Mouse (Mus musculus) heart, adult 18-20 months (tissue): Measurements from ENCODE around the gene Tfe3. TPM values are rescaled to one million over a fixed set of nuclear protein-coding genes. Genes with fewer than 3 reads are reported as not detected.

Experiments used
- DNase-seq, 2 experiments: peaks; one replicate each; pipeline ENCODE4 v3.0.0; 2021 to 2022; ENCODE audit warnings: mixed read lengths in 1 of 2
- microRNA-seq, 2 experiments: library from miRNA; unstranded; fragments of <30 nt; microRNA quantifications; one replicate each; pipeline ENCODE4 v1.2.0; 2022
- total RNA-seq, 2 experiments: library from RNA; stranded (reverse); gene quantifications; 2 replicates each; pipeline ENCODE4 v1.2.3; 2021

The Tfe3 gene
- total RNA-seq, 2 experiments from 2014 or later, result 12.6 to 13.0 TPM

- DNase-seq, result peak in 1 of 2 experiments; percentile 21
Measured at GRCm38 (mm10) chrX:7815016-7815415, 52.7 kb downstream of the Tfe3 start.

- DNase-seq, result peak in 1 of 2 experiments; percentile 20
Measured at GRCm38 (mm10) chrX:7821865-7822779, 59.8 kb downstream of the Tfe3 start, which contains the start of gene Kcnd1. Kcnd1 (plus strand) TSS chrX:7822289.

Small RNA genes within 50 kb of the gene (microRNA-seq; reads per million reads assigned to microRNA genes)
- gene Mir1198, result 68.7 to 77.2 reads per million in 2 experiments

Other genes with a start within 250 kb of the Tfe3 start
- under 1 TPM in 1 of 2 experiments, not detected in 1; 0.28 TPM for gene Foxp3, start 188.9 kb upstream of the Tfe3 start, total RNA-seq
- 1 to 10 TPM; 3.6 to 4.5 TPM for gene Ppp1r3f, start 188.3 kb upstream of the Tfe3 start, total RNA-seq
- 10 to 100 TPM; 10.5 to 12.5 TPM for gene Ccdc22, start 157.0 kb upstream of the Tfe3 start, total RNA-seq
- not detected for gene Cacna1f, start 155.5 kb upstream of the Tfe3 start, total RNA-seq
- gene Syp, start 124.1 kb upstream of the Tfe3 start, total RNA-seq, result 1 to 10 TPM; 2.2 to 4.1 TPM
- gene Prickle3, start 105.3 kb upstream of the Tfe3 start, total RNA-seq, result 10 to 100 TPM; 21.1 to 21.5 TPM
- 10 to 100 TPM; 41.3 to 57.6 TPM for gene Plp2, start 91.2 kb upstream of the Tfe3 start, total RNA-seq
- gene Magix, start 81.3 kb upstream of the Tfe3 start, total RNA-seq, result 10 to 100 TPM; 25.2 to 27.9 TPM
- gene Gpkow, start 65.4 kb upstream of the Tfe3 start, total RNA-seq, result 10 to 100 TPM; 17.8 to 20.1 TPM
- gene Wdr45, start 48.2 kb upstream of the Tfe3 start, total RNA-seq, result 10 to 100 TPM; 29.9 to 51.4 TPM
- not detected for gene Gm45208, start 40.3 kb upstream of the Tfe3 start, total RNA-seq
- 1 to 10 TPM; 5.1 to 5.3 TPM for gene Praf2, start 34.1 kb upstream of the Tfe3 start, total RNA-seq
- under 1 TPM; 0.59 to 0.67 TPM for gene Ccdc120, start 11.7 kb upstream of the Tfe3 start, total RNA-seq
- gene Gripap1, start 27.2 kb downstream of the Tfe3 start, total RNA-seq, result 10 to 100 TPM; 20.5 to 22.9 TPM
- under 1 TPM; 0.15 to 0.57 TPM for gene Kcnd1, start 59.7 kb downstream of the Tfe3 start, total RNA-seq
- gene Otud5, start 78.8 kb downstream of the Tfe3 start, total RNA-seq, result 10 to 100 TPM; 19.3 to 23.4 TPM
- 1 to 10 TPM; 2.2 to 4.3 TPM for gene Pim2, start 115.7 kb downstream of the Tfe3 start, total RNA-seq
- gene Slc35a2, start 121.5 kb downstream of the Tfe3 start, total RNA-seq, result 10 to 100 TPM; 10.6 to 17.3 TPM
- gene Pqbp1, start 136.7 kb downstream of the Tfe3 start, total RNA-seq, result 10 to 100 TPM; 21.3 to 23.5 TPM
- gene Timm17b, start 136.8 kb downstream of the Tfe3 start, total RNA-seq, result 10 to 100 TPM; 47.2 to 49.7 TPM
- gene Gm10491, start 145.3 kb downstream of the Tfe3 start, total RNA-seq, result not detected
- gene Gm10490, start 147.0 kb downstream of the Tfe3 start, total RNA-seq, result not detected
- under 1 TPM in 1 of 2 experiments, not detected in 1; 0.12 TPM for gene Pcsk1n, start 157.3 kb downstream of the Tfe3 start, total RNA-seq
- not detected for gene Eras, start 166.0 kb downstream of the Tfe3 start, total RNA-seq
- gene Hdac6, start 185.3 kb downstream of the Tfe3 start, total RNA-seq, result 10 to 100 TPM; 10.4 to 11.3 TPM
- not detected for gene Gata1, start 215.5 kb downstream of the Tfe3 start, total RNA-seq